Mouse (Mus musculus) forebrain, embryonic 16.5 days (tissue): ENCODE data around the gene Gdf1. TPM values are rescaled to one million over a fixed set of nuclear protein-coding genes. Genes with fewer than 3 reads are reported as not detected.
A peak's percentile ranks its signal among the peaks of the same experiment; 100 is the strongest.

Source experiments
- ATAC-seq: fragments of 200-750 bp; cut with Nextera tagmentation; 2 replicates; pipeline ENCODE4 v1.8.0; 2017; ENCODE audit warnings: mild to moderate bottlenecking, moderate library complexity
- H3K27ac ChIP-seq: fragments of 300-500 bp; sonication (generic); 2 replicates; pipeline ENCODE4 v1.5.1; 2014; ENCODE audit warnings: low read length, control low read depth
- H3K27me3 ChIP-seq: fragments of 300-500 bp; sonication (generic); replicated peaks from 2 replicates; pipeline ENCODE4 v1.6.1; 2014; ENCODE audit warnings: low read length; ENCODE audit not compliant: control insufficient read depth, insufficient read depth
- H3K36me3 ChIP-seq: fragments of 300-500 bp; sonication (generic); 2 replicates; pipeline ENCODE4 v1.6.1; 2014; ENCODE audit not compliant: control insufficient read depth, insufficient read depth
- H3K4me1 ChIP-seq: fragments of 300-500 bp; sonication (generic); replicated peaks from 2 replicates; pipeline ENCODE4 v1.6.1; 2014; ENCODE audit warnings: low read length; ENCODE audit not compliant: control insufficient read depth, insufficient read depth
- H3K4me2 ChIP-seq: fragments of 300-500 bp; sonication (generic); 2 replicates; pipeline ENCODE4 v1.6.1; 2014; ENCODE audit warnings: mild to moderate bottlenecking, low read length, control low read depth
- H3K4me3 ChIP-seq: fragments of 300-500 bp; sonication (generic); replicated peaks from 2 replicates; pipeline ENCODE4 v1.5.1; 2014; ENCODE audit warnings: mild to moderate bottlenecking, low read length, control low read depth
- H3K9ac ChIP-seq: fragments of 300-500 bp; sonication (generic); replicated peaks from 2 replicates; pipeline ENCODE4 v1.6.1; 2014; ENCODE audit warnings: low read depth, low read length, control low read depth
- H3K9me3 ChIP-seq: fragments of 300-500 bp; sonication (generic); 2 replicates; pipeline ENCODE4 v1.6.1; 2016; ENCODE audit warnings: low read length; ENCODE audit not compliant: control insufficient read depth
- WGBS: fragments of 180-500 bp; shearing (Covaris S2); extraction: QIAGEN DNeasy Blood & Tissue Kit; methylation state at CpG from one replicate; pipeline ENCODE4 v1.1.7; 2014; 5-methylcytosine and 5-hydroxymethylcytosine counted together
- polyA plus RNA-seq: library from polyadenylated mRNA; unstranded; fragments of >200 nt; fragmentation: Nextera tagmentation; extraction: Ambion mirVana; gene quantifications from 2 replicates; pipeline ENCODE4 v1.2.1, GENCODE M21; 2015

The Gdf1 gene
- polyA plus RNA-seq, 1 experiment from 2014 or later, result 5.8 TPM

DNA sequence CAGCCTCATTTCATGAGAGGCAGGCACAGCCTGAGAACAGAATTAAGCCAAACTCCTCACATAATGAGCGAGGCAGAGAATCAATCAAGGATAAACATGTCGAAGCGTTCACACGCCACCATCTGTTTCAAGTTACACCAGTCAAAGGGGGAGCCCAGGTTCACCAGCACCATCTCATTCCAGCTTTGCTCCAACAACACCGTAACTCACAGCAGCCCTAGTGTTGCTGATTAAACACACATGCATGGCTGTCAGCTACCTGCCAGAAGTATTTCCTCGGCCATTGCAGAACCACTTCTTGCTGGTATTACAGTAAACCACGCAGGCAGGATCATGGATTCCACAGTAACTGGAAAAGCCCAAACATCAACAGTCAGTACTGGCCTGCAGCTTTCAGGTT, 13.5 kb downstream of the Gdf1 start:
- H3K36me3 ChIP-seq, result peaks cover 20% of the 10 kb centered on the region
- H3K27ac ChIP-seq, result no peak overlapping the region
- H3K4me3 ChIP-seq, result no peak overlapping the region
- ATAC-seq, result no peak
- no peak overlapping the region for H3K4me2 ChIP-seq
- H3K9me3 ChIP-seq, result no peaks in the 10 kb centered on the region
- no peaks in the 10 kb centered on the region for H3K27me3 ChIP-seq
- no peak overlapping the region for H3K9ac ChIP-seq
- H3K4me1 ChIP-seq, result peaks cover 9% of the 10 kb centered on the region
- 68% methylated on average over 7 of the region's 7 CpGs for WGBS

DNA sequence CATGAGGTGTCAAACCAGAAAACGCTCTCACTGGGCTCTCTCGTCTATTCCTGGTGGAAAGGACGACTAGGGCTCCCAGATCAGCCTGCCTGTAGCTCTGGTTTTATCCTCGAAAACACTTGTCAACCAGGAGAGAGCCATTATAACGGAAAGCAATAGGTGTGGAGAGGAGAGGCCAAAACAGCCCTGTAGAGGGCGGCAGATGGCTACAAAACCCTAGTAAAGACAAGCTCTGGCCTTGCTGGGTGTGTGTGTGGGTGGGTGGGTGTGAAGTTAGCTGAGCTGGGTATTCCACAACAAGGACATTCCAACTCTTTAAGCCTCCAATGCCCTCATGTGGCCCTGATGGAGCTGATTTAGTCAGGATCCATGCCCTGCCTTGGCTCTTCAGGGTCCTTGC, 14.1 kb downstream of the Gdf1 start:
- no peak overlapping the region for H3K27ac ChIP-seq
- 62% methylated on average over 6 of the region's 6 CpGs for WGBS
- no peak overlapping the region for H3K9ac ChIP-seq

GRCm38 (mm10) chr8:70344279-70344678, 14.7 kb downstream of the Gdf1 start:
- no peak overlapping the region for H3K4me3 ChIP-seq
- 84% methylated on average over 2 of the region's 2 CpGs for WGBS
- peaks cover 10% of the 10 kb centered on the region for H3K36me3 ChIP-seq
- H3K4me2 ChIP-seq, result no peak overlapping the region
- H3K27ac ChIP-seq, result no peak overlapping the region
- H3K27me3 ChIP-seq, result no peaks in the 10 kb centered on the region
- H3K9me3 ChIP-seq, result no peaks in the 10 kb centered on the region
- H3K4me1 ChIP-seq, result peaks cover 12% of the 10 kb centered on the region
- no peak overlapping the region for H3K9ac ChIP-seq
- ATAC-seq, result no peak

More for the DNA sequence above, 14.1 kb downstream of the Gdf1 start:
- Histone ChIP-seq H3K4me1 (peaks cover 12% of the 10 kb centered on the region), H3K36me3 (peaks cover 15% of the 10 kb centered on the region), H3K4me3 (no peak overlapping the region), H3K27me3 (no peaks in the 10 kb centered on the region), H3K4me2 (no peak overlapping the region), H3K9me3 (no peaks in the 10 kb centered on the region)
- ATAC-seq, result peak; percentile 70; the same call in 1 of the 2 replicates

- no peak overlapping the region for H3K27ac ChIP-seq
- no peaks in the 10 kb centered on the region for H3K9me3 ChIP-seq
- H3K36me3 ChIP-seq, result no peaks in the 10 kb centered on the region; the same call in 1 of the 2 replicates
- no peak overlapping the region for H3K4me3 ChIP-seq
- 91% methylated on average over 4 of the region's 4 CpGs for WGBS
- H3K9ac ChIP-seq, result no peak overlapping the region
- peaks cover 34% of the 10 kb centered on the region for H3K4me1 ChIP-seq
- ATAC-seq, result no peak
- no peak overlapping the region for H3K4me2 ChIP-seq
- no peaks in the 10 kb centered on the region for H3K27me3 ChIP-seq
Observed at GRCm38 (mm10) chr8:70347443-70347842, 17.8 kb downstream of the Gdf1 start.

GRCm38 (mm10) chr8:70347860-70348420, 18.3 kb downstream of the Gdf1 start:
- whole genome bisulfite sequencing, result 89% methylated on average over 1 of the region's 1 CpGs
- no peak overlapping the region for H3K4me3 ChIP-seq

GRCm38 (mm10) chr8:70351035-70351999, 21.7 kb downstream of the Gdf1 start:
- Histone ChIP-seq H3K27ac (no peak overlapping the region), H3K9me3 (no peaks in the 10 kb centered on the region), H3K4me3 (peak overlapping the region; percentile 99), H3K36me3 (no peaks in the 10 kb centered on the region), H3K27me3 (no peaks in the 10 kb centered on the region), H3K4me2 (peak overlapping the region; percentile 94), H3K9ac (peak overlapping the region; percentile 80), H3K4me1 (peaks cover 33% of the 10 kb centered on the region)
- ATAC-seq, result no peak
- WGBS, result 46% methylated on average over 15 of the region's 15 CpGs

More at GRCm38 (mm10) chr8:70347860-70348420, 18.3 kb downstream of the Gdf1 start:
- no peak for ATAC-seq
- H3K27me3 ChIP-seq, result no peaks in the 10 kb centered on the region
- peaks cover 29% of the 10 kb centered on the region for H3K4me1 ChIP-seq
- H3K9ac ChIP-seq, result no peak overlapping the region
- H3K4me2 ChIP-seq, result no peak overlapping the region
- H3K27ac ChIP-seq, result no peak overlapping the region
- no peaks in the 10 kb centered on the region; the same call in 1 of the 2 replicates for H3K36me3 ChIP-seq
- no peaks in the 10 kb centered on the region for H3K9me3 ChIP-seq

- H3K27me3 ChIP-seq, result no peaks in the 10 kb centered on the region
- H3K36me3 ChIP-seq, result no peaks in the 10 kb centered on the region
- H3K4me1 ChIP-seq, result peaks cover 33% of the 10 kb centered on the region
- H3K4me2 ChIP-seq, result peak overlapping the region; percentile 94
- peak overlapping the region; percentile 80 for H3K9ac ChIP-seq
- peak overlapping the region; percentile 99 for H3K4me3 ChIP-seq
- no peaks in the 10 kb centered on the region for H3K9me3 ChIP-seq
- no peak for ATAC-seq
- WGBS, result 28% methylated on average over 3 of the region's 3 CpGs
- H3K27ac ChIP-seq, result no peak overlapping the region
Observed at GRCm38 (mm10) chr8:70352000-70352384, 22.4 kb downstream of the Gdf1 start.

GRCm38 (mm10) chr8:70352657-70353151, 23.1 kb downstream of the Gdf1 start:
- H3K27ac ChIP-seq, result peak overlapping the region; percentile 81
- ATAC-seq, result peak; percentile 49
- 0% methylated on average over 64 of the region's 64 CpGs for WGBS
- no peaks in the 10 kb centered on the region for H3K9me3 ChIP-seq
- H3K9ac ChIP-seq, result peak overlapping the region; percentile 80
- no peaks in the 10 kb centered on the region for H3K27me3 ChIP-seq
- peak overlapping the region; percentile 94 for H3K4me2 ChIP-seq
- peaks cover 33% of the 10 kb centered on the region for H3K4me1 ChIP-seq
- H3K4me3 ChIP-seq, result peak overlapping the region; percentile 99
- no peaks in the 10 kb centered on the region for H3K36me3 ChIP-seq

- ATAC-seq, result peak; percentile 86
- peak within 1 kb of the TSS; percentile 94 for H3K4me2 ChIP-seq
- under 1% methylated on average over 62 of the region's 69 CpGs for WGBS
- H3K27me3 ChIP-seq, result no peaks in the 10 kb centered on the region
- H3K4me1 ChIP-seq, result peaks cover 32% of the 10 kb centered on the region
- peak within 1 kb of the TSS; percentile 83 for H3K27ac ChIP-seq
- H3K36me3 ChIP-seq, result no peaks in the 10 kb centered on the region
- peak within 1 kb of the TSS; percentile 80 for H3K9ac ChIP-seq
- H3K9me3 ChIP-seq, result no peaks in the 10 kb centered on the region
- H3K4me3 ChIP-seq, result peak within 1 kb of the TSS; percentile 99
Observed at GRCm38 (mm10) chr8:70353194-70353817, 23.7 kb downstream of the Gdf1 start, which contains the start of gene Upf1. TSS of gene Upf1 (minus strand) at chr8:70353278.
